Mouse (Mus musculus): ENCODE results near the gene Fbxw7.

- TF ChIP-seq CTCF (IDR thresholded peaks at IDR 0.05; ENCODE audit: insufficient read depth, low read depth, low read length) (no peak), POLR2A (IDR thresholded peaks at IDR 0.05; ENCODE audit: insufficient read depth, low read depth, low read length) (no peak)
Observed at GRCm38 (mm10) chr3:84921704-84922420, 106.8 kb downstream of the Fbxw7 start.

Measured in olfactory bulb, adult 2 months (tissue).